Mouse (Mus musculus): Measurements from ENCODE around the gene Ubash3a. TPM values are rescaled to one million over a fixed set of nuclear protein-coding genes. Genes with fewer than 3 reads are reported as not detected.

The Ubash3a gene
- 0.23 TPM for polyA plus RNA-seq (2014; fragmentation: Illumina TruSeq; extraction: RNeasy Lipid Tissue Mini Kit (QIAGEN cat#74804))

GRCm38 (mm10) chr17:31207771-31208334 is at the start of gene Ubash3a:
Ubash3a (plus strand) TSS chr17:31207873.

GRCm38 (mm10) chr17:31165127-31165526 is 42.5 kb upstream of the Ubash3a start, which contains the start of gene Tff1:
Tff1 (minus strand) TSS chr17:31165277.

GRCm38 (mm10) chr17:31198877-31199276 is 8.8 kb upstream of the Ubash3a start, which contains the start of gene Tmprss3:
Tmprss3 (minus strand) TSS chr17:31198977.

GRCm38 (mm10) chr17:31276922-31277918 is 69.5 kb downstream of the Ubash3a start, which contains the start of gene Rsph1:
Rsph1 (minus strand) TSS chr17:31277383.

GRCm38 (mm10) chr17:31286492-31286891 is 78.8 kb downstream of the Ubash3a start, which contains the start of gene Slc37a1:
Slc37a1 (plus strand) TSS chr17:31286792.

Other genes starting within 250 kb of the Ubash3a start
- 5.2 TPM for gene Abcg1, start 150.2 kb upstream of the Ubash3a start, polyA plus RNA-seq (2014; fragmentation: Illumina TruSeq; extraction: RNeasy Lipid Tissue Mini Kit (QIAGEN cat#74804))
- not detected for gene Tff3, start 78.2 kb upstream of the Ubash3a start, polyA plus RNA-seq (2014; fragmentation: Illumina TruSeq; extraction: RNeasy Lipid Tissue Mini Kit (QIAGEN cat#74804))
- gene Tff2, start 63.6 kb upstream of the Ubash3a start, polyA plus RNA-seq (2014; fragmentation: Illumina TruSeq; extraction: RNeasy Lipid Tissue Mini Kit (QIAGEN cat#74804)): not detected
- gene Tff1, start 42.6 kb upstream of the Ubash3a start, polyA plus RNA-seq (2014; fragmentation: Illumina TruSeq; extraction: RNeasy Lipid Tissue Mini Kit (QIAGEN cat#74804)): not detected
- gene Tmprss3, start 8.9 kb upstream of the Ubash3a start, polyA plus RNA-seq (2014; fragmentation: Illumina TruSeq; extraction: RNeasy Lipid Tissue Mini Kit (QIAGEN cat#74804)): not detected
- 5.9 TPM for gene Rsph1, start 69.5 kb downstream of the Ubash3a start, polyA plus RNA-seq (2014; fragmentation: Illumina TruSeq; extraction: RNeasy Lipid Tissue Mini Kit (QIAGEN cat#74804))
- gene Slc37a1, start 78.9 kb downstream of the Ubash3a start, polyA plus RNA-seq (2014; fragmentation: Illumina TruSeq; extraction: RNeasy Lipid Tissue Mini Kit (QIAGEN cat#74804)): not detected
- 0.83 TPM for gene Pde9a, start 178.3 kb downstream of the Ubash3a start, polyA plus RNA-seq (2014; fragmentation: Illumina TruSeq; extraction: RNeasy Lipid Tissue Mini Kit (QIAGEN cat#74804))

Data from ovary, adult 10 weeks (tissue).